ENCODE assay signal across 11 mouse cellular contexts in genomic region chr12:71494803-71495293, GRCm38 (mm10).
DNase-seq lines count a peak whose midpoint lies in the region; ATAC-seq lines count a peak whose summit lies in the region.
"Had no signal": no experiment of that assay in that cellular context is flagged by ENCODE, and none has a peak within 500 bp of the region (broad histone marks: within the 10 kb centered on the region; RNA-seq: fewer than 3 reads in every experiment).

No protein-coding gene starts in this region.

- DNase-seq in hindbrain, embryonic 11.5 days (ENCODE audit: low spot score) = no peak
- peak; percentile 46 to 51 for DNase-seq in cerebellum, postnatal 14 days
- peak; percentile 69 for DNase-seq in midbrain, embryonic 14.5 days
- DNase-seq in adrenal gland, postnatal 25 days = no peak
- DNase-seq in right cerebral cortex, adult 18-20 months = no peak
- DNase-seq: embryo, embryonic 11 days; kidney, adult 18-20 months; lung, postnatal 14 days; right cerebral cortex, postnatal 4 days had no signal

- H3K27me3 ChIP-seq in hindbrain, embryonic 12.5 days = no peaks in the 10 kb centered on the region
- no peaks in the 10 kb centered on the region for H3K27me3 ChIP-seq in hindbrain, embryonic 11.5 days (ENCODE audit: control insufficient read depth, insufficient read depth, low read length)
- no peaks in the 10 kb centered on the region for H3K27me3 ChIP-seq in forebrain, embryonic 13.5 days
- no peaks in the 10 kb centered on the region for H3K27me3 ChIP-seq in midbrain, embryonic 14.5 days (ENCODE audit: control insufficient read depth, insufficient read depth, low read length)

- H3K4me2 ChIP-seq in hindbrain, embryonic 12.5 days (replicated peaks) = no peak overlapping the region
- H3K4me2 ChIP-seq in hindbrain, embryonic 11.5 days (replicated peaks; ENCODE audit: low read depth, low read length) = no peak overlapping the region
- H3K4me2 ChIP-seq in forebrain, embryonic 13.5 days = peak overlapping the region; percentile 21; the same call in 1 of the 2 replicates
- peak overlapping the region; percentile 39 for H3K4me2 ChIP-seq in midbrain, embryonic 14.5 days (ENCODE audit: low read length)

- ATAC-seq in hindbrain, embryonic 12.5 days (ENCODE audit: low FRiP score) = 0 out of 2 replicates have a peak, but pooled peaks have one; percentile 26
- ATAC-seq in hindbrain, embryonic 11.5 days (ENCODE audit: low FRiP score) = no peak
- peak; percentile 45; the same call in 1 of the 2 replicates for ATAC-seq in forebrain, embryonic 13.5 days
- ATAC-seq in midbrain, embryonic 14.5 days (ENCODE audit: low FRiP score, low TSS enrichment) = peak; percentile 46; the same call in 1 of the 2 replicates

- WGBS in hindbrain, embryonic 12.5 days = 60% methylated on average over 10 of the region's 10 CpGs
- 75% methylated on average over 10 of the region's 10 CpGs for WGBS in hindbrain, embryonic 11.5 days
- WGBS in forebrain, embryonic 13.5 days = 48% methylated on average over 10 of the region's 10 CpGs
- WGBS in midbrain, embryonic 14.5 days = 25% methylated on average over 10 of the region's 10 CpGs

- no peak overlapping the region for H3K4me3 ChIP-seq in hindbrain, embryonic 12.5 days
- no peak overlapping the region for H3K4me3 ChIP-seq in hindbrain, embryonic 11.5 days (ENCODE audit: low read depth, low read length)
- no peak overlapping the region for H3K4me3 ChIP-seq in forebrain, embryonic 13.5 days
- H3K4me3 ChIP-seq in midbrain, embryonic 14.5 days (replicated peaks; ENCODE audit: low read depth, low read length) = no peak overlapping the region

- 0 out of 2 replicates have a peak, but pooled peaks cover 5% of the 10 kb centered on the region for H3K4me1 ChIP-seq in hindbrain, embryonic 12.5 days
- H3K4me1 ChIP-seq in hindbrain, embryonic 11.5 days (replicated peaks; ENCODE audit: control insufficient read depth, insufficient read depth, low read length) = no peaks in the 10 kb centered on the region
- peaks cover 20% of the 10 kb centered on the region for H3K4me1 ChIP-seq in forebrain, embryonic 13.5 days
- peaks cover 19% of the 10 kb centered on the region for H3K4me1 ChIP-seq in midbrain, embryonic 14.5 days (ENCODE audit: control insufficient read depth, insufficient read depth, low read length)

- H3K9ac ChIP-seq in hindbrain, embryonic 12.5 days = no peak overlapping the region
- no peak overlapping the region for H3K9ac ChIP-seq in hindbrain, embryonic 11.5 days (ENCODE audit: low read depth, low read length)
- H3K9ac ChIP-seq in forebrain, embryonic 13.5 days = no peak overlapping the region
- H3K9ac ChIP-seq in midbrain, embryonic 14.5 days (replicated peaks; ENCODE audit: low read length) = peak overlapping the region; percentile 29; the same call in 1 of the 2 replicates

- H3K36me3 ChIP-seq in hindbrain, embryonic 12.5 days = no peaks in the 10 kb centered on the region
- no peaks in the 10 kb centered on the region for H3K36me3 ChIP-seq in hindbrain, embryonic 11.5 days (ENCODE audit: control insufficient read depth, insufficient read depth, low read length)
- H3K36me3 ChIP-seq in forebrain, embryonic 13.5 days (ENCODE audit: poor library complexity, severe bottlenecking) = no peaks in the 10 kb centered on the region
- no peaks in the 10 kb centered on the region for H3K36me3 ChIP-seq in midbrain, embryonic 14.5 days (ENCODE audit: control insufficient read depth, insufficient read depth, low read length)

- no peaks in the 10 kb centered on the region for H3K9me3 ChIP-seq in hindbrain, embryonic 12.5 days (replicated peaks)
- H3K9me3 ChIP-seq in hindbrain, embryonic 11.5 days (ENCODE audit: control insufficient read depth, low read length) = no peaks in the 10 kb centered on the region
- no peaks in the 10 kb centered on the region for H3K9me3 ChIP-seq in forebrain, embryonic 13.5 days (replicated peaks)
- no peaks in the 10 kb centered on the region for H3K9me3 ChIP-seq in midbrain, embryonic 14.5 days (ENCODE audit: control insufficient read depth, low read length)

- H3K27ac ChIP-seq in hindbrain, embryonic 12.5 days = peak overlapping the region; percentile 35; the same call in 1 of the 2 replicates
- no peak overlapping the region for H3K27ac ChIP-seq in hindbrain, embryonic 11.5 days (ENCODE audit: low read depth, low read length)
- peak overlapping the region; percentile 71 for H3K27ac ChIP-seq in forebrain, embryonic 13.5 days
- H3K27ac ChIP-seq in midbrain, embryonic 14.5 days (replicated peaks; ENCODE audit: low read depth, low read length) = peak overlapping the region; percentile 85

Comparison
In these comparisons a context has a peak if more than half of its experiments do, and no peak if none do; other contexts are left out.
1. H3K4me2 ChIP-seq: peak in forebrain, embryonic 13.5 days (single experiment) and midbrain, embryonic 14.5 days (single experiment); none in hindbrain, embryonic 12.5 days (single experiment) and hindbrain, embryonic 11.5 days (single experiment).
2. DNase-seq: peak in cerebellum, postnatal 14 days (2 of 2) and midbrain, embryonic 14.5 days (single experiment); none in hindbrain, embryonic 11.5 days (single experiment), adrenal gland, postnatal 25 days (single experiment) and right cerebral cortex, adult 18-20 months (single experiment).